Mouse (Mus musculus) hindbrain, postnatal 0 days (tissue): ENCODE measurements at regions not wholly inside any gene's neighbourhood (a gene's known extent, or its start where the extent isn't known, plus 50 kb on each side); places are given as distances from the start of the nearest gene placed in this dataset.
A peak's percentile ranks its signal among the peaks of the same experiment; 100 is the strongest.

Experiments used
- ATAC-seq: fragments of 200-750 bp; cut with Nextera tagmentation; 2 replicates; pipeline ENCODE4 v1.8.0; 2017; ENCODE audit warnings: mild to moderate bottlenecking, moderate TSS enrichment, moderate library complexity
- DNase-seq: peaks from one replicate; pipeline ENCODE4 v3.0.0-alpha.2; 2015; ENCODE audit warnings: low spot score
- H3K27ac ChIP-seq: fragments of 300-500 bp; sonication (generic); 2 replicates; pipeline ENCODE4 v1.5.1; 2014; ENCODE audit warnings: mild to moderate bottlenecking
- H3K27me3 ChIP-seq: fragments of 300-500 bp; sonication (generic); 2 replicates; pipeline ENCODE4 v1.6.1; 2014; ENCODE audit warnings: low read length, mixed read lengths; ENCODE audit not compliant: insufficient read depth
- H3K36me3 ChIP-seq: fragments of 300-500 bp; sonication (generic); 2 replicates; pipeline ENCODE4 v1.6.1; 2014; ENCODE audit warnings: low read length, mixed read lengths; ENCODE audit not compliant: insufficient read depth
- H3K4me1 ChIP-seq: fragments of 300-500 bp; sonication (generic); 2 replicates; pipeline ENCODE4 v1.6.1; 2014; ENCODE audit warnings: antibody characterized with exemption, low read length, mixed read lengths; ENCODE audit not compliant: insufficient read depth
- H3K4me2 ChIP-seq: fragments of 300-500 bp; sonication (generic); 2 replicates; pipeline ENCODE4 v1.6.1; 2014; ENCODE audit warnings: low read depth, mild to moderate bottlenecking, low read length, moderate library complexity, mixed read lengths
- H3K4me3 ChIP-seq: fragments of 300-500 bp; sonication (generic); 2 replicates; pipeline ENCODE4 v1.5.1; 2014; ENCODE audit warnings: low read length
- H3K9ac ChIP-seq: fragments of 300-500 bp; sonication (generic); replicated peaks from 2 replicates; pipeline ENCODE4 v1.6.1; 2014; ENCODE audit warnings: mild to moderate bottlenecking, low read length, moderate library complexity, mixed read lengths
- H3K9me3 ChIP-seq: fragments of 300-500 bp; sonication (generic); 2 replicates; pipeline ENCODE4 v1.6.1; 2016; ENCODE audit warnings: low read length, mixed read lengths
- CTCF ChIP-seq: IDR thresholded peaks from 2 replicates; pipeline ENCODE4 v1.5.1; 2016; ENCODE audit warnings: antibody characterized with exemption, control low read depth, low read depth
- WGBS: fragments of 180-500 bp; shearing (Covaris S2); extraction: QIAGEN DNeasy Blood & Tissue Kit; methylation state at CpG from one replicate; pipeline ENCODE4 v1.1.7; 2014; 5-methylcytosine and 5-hydroxymethylcytosine counted together

DNA sequence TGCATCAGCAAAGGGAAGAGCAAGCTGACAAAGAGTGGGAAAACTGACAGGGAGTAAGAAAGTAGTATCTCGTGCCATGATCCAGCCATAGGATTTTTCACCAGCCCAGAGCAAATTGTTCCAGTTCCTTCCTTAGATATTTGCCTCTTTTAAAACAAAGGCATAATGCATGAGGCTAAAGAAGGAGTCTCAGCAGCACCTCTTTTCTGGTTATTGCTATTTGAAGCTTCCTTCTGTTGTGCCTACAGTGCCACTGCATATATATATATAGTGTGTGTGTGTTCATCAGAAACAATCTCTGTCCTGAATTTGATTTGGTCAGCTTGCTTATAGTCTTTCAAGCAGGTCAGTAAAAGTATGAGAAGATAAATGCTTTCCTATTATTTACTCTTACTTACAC is 117.9 kb upstream of the Fshr start:
- H3K4me3 ChIP-seq: no peak overlapping the region
- H3K9ac ChIP-seq: no peak overlapping the region
- TF ChIP-seq CTCF: no peak
- no peaks in the 10 kb centered on the region for H3K36me3 ChIP-seq
- H3K4me1 ChIP-seq: no peaks in the 10 kb centered on the region
- no peak overlapping the region for H3K27ac ChIP-seq
- H3K27me3 ChIP-seq: no peaks in the 10 kb centered on the region
- 91% methylated on average over 1 of the region's 1 CpGs for WGBS
- ATAC-seq: no peak
- no peak for DNase-seq
- no peak overlapping the region for H3K4me2 ChIP-seq
- H3K9me3 ChIP-seq: no peaks in the 10 kb centered on the region

DNA sequence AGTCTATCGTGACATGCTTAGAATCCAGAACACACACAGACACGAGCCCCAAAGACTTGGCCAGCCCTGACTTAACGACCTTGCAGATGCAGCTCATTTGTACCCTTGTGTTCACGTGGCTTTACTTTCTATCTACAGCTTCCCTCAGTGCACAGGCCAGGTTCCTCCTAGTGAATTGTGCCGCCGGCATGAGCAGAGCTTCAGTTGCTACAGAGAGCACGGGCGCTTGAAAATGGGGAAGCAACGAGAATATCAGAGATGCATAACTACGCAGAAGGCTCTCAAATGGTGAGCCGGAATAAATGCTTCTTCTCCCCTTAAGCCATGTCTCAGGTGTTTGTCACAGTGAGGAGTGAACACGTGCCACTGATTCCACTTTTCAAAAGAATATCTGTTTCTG is 110.7 kb upstream of the Fshr start:
- Histone ChIP-seq H3K9me3 (no peaks in the 10 kb centered on the region), H3K27me3 (no peaks in the 10 kb centered on the region), H3K4me1 (no peaks in the 10 kb centered on the region), H3K9ac (no peak overlapping the region), H3K27ac (no peak overlapping the region), H3K36me3 (no peaks in the 10 kb centered on the region), H3K4me2 (no peak overlapping the region), H3K4me3 (no peak overlapping the region)
- WGBS: 90% methylated on average over 12 of the region's 12 CpGs
- ATAC-seq (no peak), DNase-seq (no peak)
- TF ChIP-seq CTCF: no peak

DNA sequence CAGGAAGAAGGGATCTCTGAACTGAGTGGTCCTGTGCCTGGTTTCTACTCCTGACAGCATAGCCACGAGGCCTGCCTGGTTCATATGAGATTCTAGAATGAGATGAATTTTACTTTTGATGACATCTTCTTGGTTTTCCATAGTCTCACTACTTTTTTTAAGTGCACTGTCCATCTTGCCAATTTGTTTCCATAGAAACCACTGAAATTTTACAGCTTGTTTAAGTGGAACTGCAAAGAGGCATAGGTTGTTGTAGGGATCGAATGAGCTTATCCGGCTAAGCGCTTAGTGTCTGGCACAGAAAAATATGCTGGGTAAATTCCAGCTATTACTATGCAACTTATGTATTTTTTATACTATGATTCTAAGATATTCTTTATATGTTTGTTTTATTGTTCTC is 100.8 kb upstream of the Fshr start:
- WGBS: 79% methylated on average over 4 of the region's 4 CpGs

DNA sequence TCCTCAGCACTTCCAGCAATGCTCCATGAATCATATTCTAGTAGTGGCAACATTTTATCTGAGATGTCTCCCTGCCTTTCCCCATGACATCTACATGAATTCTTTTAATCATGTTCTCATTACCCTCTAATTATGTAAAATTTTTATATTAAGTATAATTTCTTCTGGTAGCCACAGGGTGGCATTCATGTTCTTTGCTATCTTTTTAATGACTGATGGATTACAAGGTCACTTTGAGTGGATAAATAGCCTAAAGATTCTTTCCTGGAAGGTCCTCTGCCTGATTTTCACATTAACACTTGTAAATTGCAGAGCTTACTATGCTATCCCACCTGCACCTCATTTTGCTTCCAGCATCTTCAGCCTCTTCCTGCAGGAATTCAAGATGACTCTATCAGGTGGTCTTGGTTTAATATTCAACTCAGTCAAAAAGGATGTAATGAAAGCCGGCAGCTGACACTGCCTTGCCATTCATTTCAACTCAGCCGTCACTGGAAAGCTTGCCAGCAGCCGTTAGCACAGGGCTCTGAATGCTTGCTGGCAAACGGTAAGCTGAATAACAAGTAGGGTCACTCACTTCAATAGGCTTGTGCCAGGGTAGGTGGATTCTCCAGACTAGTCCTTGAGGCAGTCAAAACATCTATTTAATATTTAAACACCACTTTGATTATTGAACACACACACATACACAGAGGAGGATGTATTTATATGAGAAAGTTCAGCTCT is 97.0 kb upstream of the Fshr start:
- TF ChIP-seq CTCF: peak; percentile 37; the same call in 1 of the 2 replicates
- ATAC-seq: peak; percentile 56
- Histone ChIP-seq H3K27ac (no peak overlapping the region), H3K27me3 (no peaks in the 10 kb centered on the region), H3K4me3 (no peak overlapping the region), H3K9ac (no peak overlapping the region), H3K36me3 (no peaks in the 10 kb centered on the region), H3K4me1 (no peaks in the 10 kb centered on the region), H3K9me3 (no peaks in the 10 kb centered on the region), H3K4me2 (no peak overlapping the region)
- WGBS: 16% methylated on average over 4 of the region's 4 CpGs
- peak; percentile 67 for DNase-seq

More for the DNA sequence above, 100.8 kb upstream of the Fshr start:
- DNase-seq (no peak), ATAC-seq (no peak)
- H3K36me3 ChIP-seq: no peaks in the 10 kb centered on the region
- no peak overlapping the region for H3K27ac ChIP-seq
- no peak overlapping the region for H3K4me3 ChIP-seq
- no peaks in the 10 kb centered on the region for H3K9me3 ChIP-seq
- no peak for TF ChIP-seq CTCF
- H3K4me1 ChIP-seq: no peaks in the 10 kb centered on the region
- no peak overlapping the region for H3K9ac ChIP-seq
- no peaks in the 10 kb centered on the region for H3K27me3 ChIP-seq
- no peak overlapping the region for H3K4me2 ChIP-seq

DNA sequence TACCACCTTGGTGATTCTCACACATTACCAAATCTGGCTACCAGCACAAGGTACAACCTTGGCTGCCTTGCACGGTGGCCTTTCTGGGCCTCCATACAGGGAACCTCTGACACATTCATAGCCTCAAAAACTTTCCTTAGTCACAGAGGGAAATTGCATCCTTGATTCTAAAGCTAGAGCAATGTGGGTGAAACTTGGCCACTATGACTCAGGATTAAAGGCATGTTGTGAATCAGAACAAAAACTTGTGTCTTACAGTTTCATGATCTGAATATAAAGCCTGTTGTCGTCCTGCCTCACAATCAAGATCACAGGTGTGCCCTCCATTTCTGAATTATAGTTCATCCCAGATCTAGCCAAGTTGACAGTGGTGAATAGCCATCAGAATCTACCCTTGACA is 80.8 kb upstream of the Fshr start:
- Histone ChIP-seq H3K4me3 (no peak overlapping the region), H3K36me3 (no peaks in the 10 kb centered on the region), H3K27me3 (no peaks in the 10 kb centered on the region), H3K4me2 (no peak overlapping the region), H3K27ac (no peak overlapping the region), H3K4me1 (no peaks in the 10 kb centered on the region), H3K9me3 (no peaks in the 10 kb centered on the region), H3K9ac (no peak overlapping the region)
- no peak for DNase-seq
- ATAC-seq: no peak
- 90% methylated on average over 2 of the region's 2 CpGs for WGBS
- TF ChIP-seq CTCF: no peak

DNA sequence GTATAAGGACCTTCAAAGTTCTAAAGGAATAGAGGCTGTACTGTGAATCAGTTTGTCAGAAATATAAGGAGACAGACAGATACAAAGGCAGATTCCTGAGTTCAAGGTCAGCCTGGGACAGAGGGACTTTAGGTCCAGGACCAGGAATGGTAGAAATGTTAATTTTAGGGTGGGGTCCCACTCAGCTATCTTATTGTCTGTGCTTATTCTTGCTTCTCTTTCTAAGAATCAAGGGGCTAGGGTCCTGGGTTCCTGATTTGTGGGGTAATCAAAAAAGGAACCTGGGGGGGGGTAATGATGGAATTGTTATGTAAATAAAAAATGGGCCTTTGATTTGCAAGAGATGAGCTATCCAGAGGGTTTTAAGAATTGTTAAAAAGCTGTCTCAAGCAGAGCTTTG is 71.7 kb upstream of the Fshr start:
- Histone ChIP-seq H3K9me3 (no peaks in the 10 kb centered on the region), H3K4me2 (no peak overlapping the region), H3K27ac (no peak overlapping the region), H3K36me3 (no peaks in the 10 kb centered on the region), H3K9ac (no peak overlapping the region), H3K27me3 (no peaks in the 10 kb centered on the region), H3K4me1 (no peaks in the 10 kb centered on the region), H3K4me3 (no peak overlapping the region)
- no peak for ATAC-seq
- no peak for TF ChIP-seq CTCF
- no peak for DNase-seq

DNA sequence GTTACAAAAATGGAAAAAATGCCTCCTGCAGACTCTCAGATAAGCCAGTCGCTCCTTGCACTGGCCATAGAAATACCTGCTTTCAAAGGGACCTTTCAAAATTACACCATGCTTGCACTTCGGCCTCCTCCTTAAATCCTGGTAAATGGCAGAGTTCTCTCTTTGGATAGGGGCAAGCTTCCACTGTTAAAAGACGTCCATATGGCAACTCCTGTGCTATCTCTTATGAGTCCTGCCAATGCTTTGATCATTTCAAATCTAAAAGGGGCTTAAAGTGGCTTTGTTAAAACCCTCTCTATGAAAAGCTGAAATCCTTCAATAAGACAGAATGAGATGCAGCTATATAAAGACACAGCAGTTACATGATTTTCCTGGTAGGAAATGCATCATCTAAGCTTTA is 55.2 kb upstream of the Fshr start:
- Histone ChIP-seq H3K36me3 (no peaks in the 10 kb centered on the region), H3K9me3 (no peaks in the 10 kb centered on the region), H3K4me2 (no peak overlapping the region), H3K4me1 (no peaks in the 10 kb centered on the region), H3K27me3 (no peaks in the 10 kb centered on the region), H3K9ac (no peak overlapping the region), H3K27ac (no peak overlapping the region), H3K4me3 (no peak overlapping the region)
- ATAC-seq (no peak), DNase-seq (no peak)
- 70% methylated on average over 3 of the region's 3 CpGs for WGBS
- no peak for TF ChIP-seq CTCF
